Mouse (Mus musculus) cerebral cortex, adult 2 months (tissue): ENCODE results near the gene Aldh5a1.

Experiments used
- WGBS: fragments of 180-500 bp; shearing (Covaris S2); methylation state at CpG from one replicate; pipeline ENCODE4 v1.1.7; 2018; 5-methylcytosine and 5-hydroxymethylcytosine counted together

The Aldh5a1 gene

GRCm38 (mm10) chr13:24937108-24937838 lies at the start of gene Aldh5a1:
Aldh5a1 (minus strand) TSS chr13:24937661.
- 1% methylated on average over 72 of the region's 75 CpGs for WGBS

- WGBS, result 45% methylated on average over 2 of the region's 2 CpGs
Measured at GRCm38 (mm10) chr13:24985435-24985834, 48.0 kb upstream of the Aldh5a1 start.

GRCm38 (mm10) chr13:24981031-24981430 lies 43.6 kb upstream of the Aldh5a1 start:
- 86% methylated on average over 6 of the region's 6 CpGs for WGBS

GRCm38 (mm10) chr13:24977820-24978342 lies 40.4 kb upstream of the Aldh5a1 start:
- WGBS, result 66% methylated on average over 5 of the region's 5 CpGs

GRCm38 (mm10) chr13:24976384-24976783 lies 38.9 kb upstream of the Aldh5a1 start:
- 59% methylated on average over 4 of the region's 4 CpGs for WGBS

- WGBS, result 81% methylated on average over 3 of the region's 3 CpGs
Measured at GRCm38 (mm10) chr13:24971776-24972175, 34.3 kb upstream of the Aldh5a1 start.

- 40% methylated on average over 5 of the region's 5 CpGs for WGBS
Measured at GRCm38 (mm10) chr13:24965846-24966201, 28.4 kb upstream of the Aldh5a1 start.

GRCm38 (mm10) chr13:24965130-24965845 lies 27.8 kb upstream of the Aldh5a1 start:
- WGBS, result 20% methylated on average over 15 of the region's 15 CpGs

GRCm38 (mm10) chr13:24962119-24962518 lies 24.7 kb upstream of the Aldh5a1 start:
- 91% methylated on average over 8 of the region's 8 CpGs for WGBS

- 73% methylated on average over 3 of the region's 3 CpGs for WGBS
Measured at GRCm38 (mm10) chr13:24960084-24960483, 22.6 kb upstream of the Aldh5a1 start.

GRCm38 (mm10) chr13:24958671-24959070 lies 21.2 kb upstream of the Aldh5a1 start:
- WGBS, result 69% methylated on average over 11 of the region's 11 CpGs

- WGBS, result 55% methylated on average over 10 of the region's 10 CpGs
Measured at GRCm38 (mm10) chr13:24955500-24955899, 18.0 kb upstream of the Aldh5a1 start.

GRCm38 (mm10) chr13:24955091-24955490 lies 17.6 kb upstream of the Aldh5a1 start:
- WGBS, result 69% methylated on average over 11 of the region's 11 CpGs

- WGBS, result 89% methylated on average over 7 of the region's 7 CpGs
Measured at GRCm38 (mm10) chr13:24952659-24953058, 15.2 kb upstream of the Aldh5a1 start.

GRCm38 (mm10) chr13:24948870-24949269 lies 11.4 kb upstream of the Aldh5a1 start:
- 88% methylated on average over 6 of the region's 6 CpGs for WGBS

GRCm38 (mm10) chr13:24947158-24947557 lies 9.7 kb upstream of the Aldh5a1 start:
- 95% methylated on average over 5 of the region's 5 CpGs for WGBS

GRCm38 (mm10) chr13:24945567-24945966 lies 8.1 kb upstream of the Aldh5a1 start:
- 55% methylated on average over 4 of the region's 4 CpGs for WGBS

- WGBS, result 75% methylated on average over 8 of the region's 8 CpGs
Measured at GRCm38 (mm10) chr13:24943303-24943702, 5.8 kb upstream of the Aldh5a1 start.

- 51% methylated on average over 17 of the region's 17 CpGs for WGBS
Measured at GRCm38 (mm10) chr13:24942512-24943282, 5.2 kb upstream of the Aldh5a1 start, which contains the start of gene Gpld1. Gpld1 (plus strand) TSS chr13:24943152.

- WGBS, result 92% methylated on average over 9 of the region's 9 CpGs
Measured at GRCm38 (mm10) chr13:24939472-24939871, 2.0 kb upstream of the Aldh5a1 start.

- WGBS, result 27% methylated on average over 9 of the region's 9 CpGs
Measured at GRCm38 (mm10) chr13:24938683-24939082, 1.2 kb upstream of the Aldh5a1 start.

- 13% methylated on average over 12 of the region's 12 CpGs for WGBS
Measured at GRCm38 (mm10) chr13:24937839-24938166, 342 bp upstream of the Aldh5a1 start.
